Mouse (Mus musculus): ENCODE data around the gene Grin3b. TPM values are rescaled to one million over a fixed set of nuclear protein-coding genes. Genes with fewer than 3 reads are reported as not detected.

Grin3b gene
- 0.36 and 0.74 TPM in 2 replicates for total RNA-seq (2012; rRNA removed)

DNA sequence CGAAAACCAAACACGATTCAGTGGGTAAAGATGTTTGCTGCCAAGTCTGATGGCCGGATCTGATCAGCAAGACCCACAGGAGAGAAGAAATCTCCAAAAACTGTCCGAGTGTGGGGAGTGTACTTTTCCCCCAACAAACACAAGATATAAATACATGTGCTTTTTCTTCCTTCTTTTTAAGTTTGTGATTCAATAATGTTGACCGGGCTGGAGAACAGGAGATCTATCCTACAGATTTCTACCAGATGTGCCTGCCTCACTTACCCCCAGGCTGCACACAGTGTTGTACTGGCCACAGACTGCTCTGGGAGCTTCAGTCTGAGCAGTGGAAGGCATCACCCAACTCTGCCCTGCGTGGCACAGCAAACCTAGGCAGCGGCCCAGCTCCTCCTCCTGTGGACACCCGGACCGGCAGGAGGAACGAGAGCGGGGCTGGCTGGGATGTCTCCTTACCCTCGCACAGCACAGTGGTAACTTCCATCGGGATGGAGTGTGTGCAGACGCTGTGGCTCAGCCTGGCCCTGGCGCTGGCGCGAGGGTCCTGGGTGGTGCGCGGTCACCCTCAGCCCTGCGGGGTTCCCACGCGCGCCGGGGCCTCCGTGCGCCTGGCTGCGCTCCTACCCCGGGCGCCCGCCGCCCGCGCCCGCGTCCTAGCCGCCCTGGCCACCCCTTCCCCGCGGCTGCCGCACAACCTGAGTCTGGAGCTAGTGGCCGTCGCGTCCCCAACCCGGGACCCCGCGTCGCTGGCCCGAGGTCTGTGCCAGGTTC lies at the start of gene Grin3b:
TSS of gene Grin3b (plus strand) at position 301 of the 768 bp plus-strand sequence.
- DNase-seq (ENCODE audit: low read depth, low spot score) = no peak
- TF ChIP-seq ZC3H11A (IDR thresholded peaks at IDR 0.05; ENCODE audit: borderline replicate concordance, low read depth, low read length) (no peak), MAFK (IDR thresholded peaks at IDR 0.05; ENCODE audit: insufficient read depth, low read depth, low read length) (no peak), HCFC1 (IDR thresholded peaks at IDR 0.05; ENCODE audit: borderline replicate concordance, insufficient read depth, low read length) (no peak), CHD2 (IDR thresholded peaks at IDR 0.05; ENCODE audit: low read depth, low read length) (no peak), ZNF384 (IDR thresholded peaks at IDR 0.05; ENCODE audit: low read depth, low read length) (no peak)
- Histone ChIP-seq H3K4me1 (ENCODE audit: control insufficient read depth in 2 of 2, insufficient read depth in 2 of 2, low read length in 2 of 2, poor library complexity in 1 of 2) (peaks cover 0 to 8% of the 10 kb centered on the region in 2 experiments; a peak in 1 of 4 replicates), H3K9ac (ENCODE audit: insufficient read depth, low read depth, low read length, poor library complexity, severe bottlenecking) (peak within 1 kb of the TSS; percentile 71), H3K36me3 (ENCODE audit: control insufficient read depth, insufficient read depth, low read length, poor library complexity, severe bottlenecking) (peaks cover 32% of the 10 kb centered on the region), H3K27ac (ENCODE audit: insufficient read depth, low read depth, low read length, poor library complexity, severe bottlenecking) (no peak within 1 kb of the TSS), H3K9me3 (ENCODE audit: control insufficient read depth, insufficient read depth, low read depth, low read length) (no peaks in the 10 kb centered on the region), H3K4me3 (ENCODE audit: insufficient read depth in 1 of 2, low read depth in 1 of 2, low read length in 2 of 2, poor library complexity in 1 of 2, severe bottlenecking in 1 of 2) (peak within 1 kb of the TSS; percentile 65 to 72)
- in situ Hi-C loops (cut with MboI; ENCODE audit: low sequenced_read_pairs in 2 of 2, unreplicated experiment in 2 of 2) = no loop called here

DNA sequence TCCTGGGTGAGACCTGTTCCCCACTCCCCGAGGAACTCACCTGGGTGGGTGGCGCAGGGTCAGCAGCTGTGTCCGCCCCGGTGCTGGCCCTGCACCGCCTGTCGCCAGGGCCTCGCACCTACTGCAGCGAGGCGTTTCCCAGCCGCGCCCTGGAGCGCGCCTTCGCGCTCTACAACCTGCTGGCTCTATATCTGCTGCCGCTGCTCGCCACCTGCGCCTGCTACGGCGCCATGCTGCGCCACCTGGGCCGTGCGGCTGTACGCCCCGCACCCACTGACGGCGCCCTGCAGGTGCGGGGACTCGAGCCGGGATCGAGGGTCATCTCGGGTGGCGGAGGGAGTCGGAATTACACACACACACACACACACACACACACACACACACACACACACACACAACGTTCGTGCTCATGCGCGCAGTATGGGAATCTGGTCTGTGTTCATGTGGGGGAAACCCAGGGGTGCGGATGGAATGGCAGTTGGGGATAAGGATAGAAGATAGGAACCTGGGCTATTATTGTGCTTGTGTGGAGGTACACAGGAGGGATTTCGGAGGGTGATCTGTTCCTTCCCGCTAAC lies 49.5 kb upstream of the Grin3b start, which contains the start of gene R3hdm4:
TSS of gene R3hdm4 (minus strand) at position 251 of the 578 bp plus-strand sequence.
- Histone ChIP-seq H3K9me3 (ENCODE audit: control insufficient read depth, insufficient read depth, low read depth, low read length) (no peaks in the 10 kb centered on the region), H3K4me1 (ENCODE audit: control insufficient read depth in 2 of 2, insufficient read depth in 2 of 2, low read length in 2 of 2, poor library complexity in 1 of 2) (peaks cover 3 to 20% of the 10 kb centered on the region in 2 experiments; a peak in 2 of 4 replicates), H3K27ac (ENCODE audit: insufficient read depth, low read depth, low read length, poor library complexity, severe bottlenecking) (no peak within 1 kb of the TSS), H3K9ac (ENCODE audit: insufficient read depth, low read depth, low read length, poor library complexity, severe bottlenecking) (peak within 1 kb of the TSS; percentile 45), H3K4me3 (ENCODE audit: insufficient read depth in 1 of 2, low read depth in 1 of 2, low read length in 2 of 2, poor library complexity in 1 of 2, severe bottlenecking in 1 of 2) (peak within 1 kb of the TSS; percentile 25 to 56), H3K36me3 (ENCODE audit: control insufficient read depth, insufficient read depth, low read length, poor library complexity, severe bottlenecking) (no peaks in the 10 kb centered on the region)
- TF ChIP-seq ZNF384 (IDR thresholded peaks at IDR 0.05; ENCODE audit: low read depth, low read length) = no peak
- TF ChIP-seq HCFC1 (IDR thresholded peaks at IDR 0.05; ENCODE audit: borderline replicate concordance, insufficient read depth, low read length) = no peak
- TF ChIP-seq CHD2 (IDR thresholded peaks at IDR 0.05; ENCODE audit: low read depth, low read length) = no peak
- no peak for TF ChIP-seq ZC3H11A (IDR thresholded peaks at IDR 0.05; ENCODE audit: borderline replicate concordance, low read depth, low read length)
- TF ChIP-seq MAFK (IDR thresholded peaks at IDR 0.05; ENCODE audit: insufficient read depth, low read depth, low read length) = no peak
- in situ Hi-C loops (cut with MboI; ENCODE audit: low sequenced_read_pairs in 2 of 2, unreplicated experiment in 2 of 2) = no loop called here
- no peak for DNase-seq (ENCODE audit: low read depth, low spot score)

DNA sequence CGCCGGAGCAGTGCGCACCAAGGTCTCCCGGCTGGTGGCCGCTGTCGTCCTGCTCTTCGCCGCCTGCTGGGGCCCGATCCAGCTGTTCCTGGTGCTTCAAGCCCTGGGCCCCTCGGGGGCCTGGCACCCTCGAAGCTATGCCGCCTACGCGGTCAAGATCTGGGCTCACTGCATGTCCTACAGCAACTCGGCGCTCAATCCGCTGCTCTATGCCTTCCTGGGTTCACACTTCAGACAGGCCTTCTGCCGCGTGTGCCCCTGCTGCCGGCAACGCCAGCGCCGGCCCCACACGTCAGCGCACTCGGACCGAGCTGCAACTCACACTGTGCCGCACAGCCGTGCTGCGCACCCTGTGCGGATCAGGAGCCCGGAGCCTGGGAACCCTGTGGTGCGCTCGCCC lies 48.9 kb upstream of the Grin3b start:
- TF ChIP-seq CHD2 (IDR thresholded peaks at IDR 0.05; ENCODE audit: low read depth, low read length) = no peak
- no peak for TF ChIP-seq HCFC1 (IDR thresholded peaks at IDR 0.05; ENCODE audit: borderline replicate concordance, insufficient read depth, low read length)
- no peak for TF ChIP-seq ZC3H11A (IDR thresholded peaks at IDR 0.05; ENCODE audit: borderline replicate concordance, low read depth, low read length)
- TF ChIP-seq ZNF384 (IDR thresholded peaks at IDR 0.05; ENCODE audit: low read depth, low read length) = no peak
- no peak for TF ChIP-seq MAFK (IDR thresholded peaks at IDR 0.05; ENCODE audit: insufficient read depth, low read depth, low read length)
- peaks cover 3 to 20% of the 10 kb centered on the region in 2 experiments; a peak in 2 of 4 replicates for H3K4me1 ChIP-seq (ENCODE audit: control insufficient read depth in 2 of 2, insufficient read depth in 2 of 2, low read length in 2 of 2, poor library complexity in 1 of 2)
- in situ Hi-C loops (cut with MboI; ENCODE audit: low sequenced_read_pairs in 2 of 2, unreplicated experiment in 2 of 2) = no loop called here

DNA sequence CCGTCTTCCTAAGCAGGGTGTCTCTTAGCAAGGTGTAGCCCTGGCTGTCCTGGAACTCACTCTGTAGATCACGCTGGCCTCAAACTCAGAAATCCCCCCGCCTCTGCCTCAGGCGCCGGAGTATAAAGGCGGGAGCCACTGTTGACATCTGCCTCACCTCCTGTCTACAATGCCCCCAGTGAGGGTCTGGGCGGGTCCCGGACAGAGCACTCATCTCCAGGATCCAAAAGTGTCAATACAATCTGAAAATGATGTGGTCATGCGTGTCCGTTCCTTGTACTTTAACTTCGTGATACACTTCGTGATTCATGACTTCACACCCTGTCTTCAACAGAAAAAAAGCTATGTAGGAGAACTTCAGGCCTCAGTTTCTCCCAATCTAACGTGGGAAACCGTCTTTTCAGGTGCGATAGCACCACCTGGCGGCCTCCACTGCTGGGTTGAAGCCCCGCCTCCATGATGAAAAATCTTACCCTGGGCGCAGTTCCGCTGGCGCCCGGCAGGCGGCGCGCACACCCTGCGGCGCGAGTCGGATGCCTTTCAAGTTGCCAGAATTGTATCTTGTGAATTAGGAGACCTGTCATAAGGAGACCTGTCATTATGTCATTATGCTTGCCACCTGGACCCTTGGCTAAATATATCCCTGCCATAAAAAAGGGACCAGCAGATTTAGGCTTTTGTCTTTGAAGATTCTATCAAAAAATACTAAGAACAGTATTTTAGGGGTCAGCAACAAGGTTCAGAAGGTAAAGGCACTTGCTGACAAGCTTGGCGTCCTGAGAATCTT lies 45.3 kb upstream of the Grin3b start:
- Histone ChIP-seq H3K4me3 (ENCODE audit: insufficient read depth in 1 of 2, low read depth in 1 of 2, low read length in 2 of 2, poor library complexity in 1 of 2, severe bottlenecking in 1 of 2) (no peak overlapping the region), H3K9me3 (ENCODE audit: control insufficient read depth, insufficient read depth, low read depth, low read length) (no peaks in the 10 kb centered on the region), H3K27ac (ENCODE audit: insufficient read depth, low read depth, low read length, poor library complexity, severe bottlenecking) (no peak overlapping the region), H3K36me3 (ENCODE audit: control insufficient read depth, insufficient read depth, low read length, poor library complexity, severe bottlenecking) (no peaks in the 10 kb centered on the region), H3K9ac (ENCODE audit: insufficient read depth, low read depth, low read length, poor library complexity, severe bottlenecking) (no peak overlapping the region), H3K4me1 (ENCODE audit: control insufficient read depth in 2 of 2, insufficient read depth in 2 of 2, low read length in 2 of 2, poor library complexity in 1 of 2) (peaks cover 3 to 16% of the 10 kb centered on the region in 2 experiments; a peak in 2 of 4 replicates)
- in situ Hi-C loops (cut with MboI; ENCODE audit: low sequenced_read_pairs in 2 of 2, unreplicated experiment in 2 of 2) = no loop called here
- TF ChIP-seq HCFC1 (IDR thresholded peaks at IDR 0.05; ENCODE audit: borderline replicate concordance, insufficient read depth, low read length) = peak; percentile 69; the same call in 1 of the 2 replicates
- no peak for TF ChIP-seq CHD2 (IDR thresholded peaks at IDR 0.05; ENCODE audit: low read depth, low read length)
- TF ChIP-seq ZNF384 (IDR thresholded peaks at IDR 0.05; ENCODE audit: low read depth, low read length) = no peak
- TF ChIP-seq ZC3H11A (IDR thresholded peaks at IDR 0.05; ENCODE audit: borderline replicate concordance, low read depth, low read length) = peak; percentile 96
- DNase-seq (ENCODE audit: low read depth, low spot score) = peak; percentile 78

More for the DNA sequence above, 48.9 kb upstream of the Grin3b start:
- Histone ChIP-seq H3K27ac (ENCODE audit: insufficient read depth, low read depth, low read length, poor library complexity, severe bottlenecking) (no peak overlapping the region), H3K9ac (ENCODE audit: insufficient read depth, low read depth, low read length, poor library complexity, severe bottlenecking) (peak overlapping the region; percentile 45), H3K9me3 (ENCODE audit: control insufficient read depth, insufficient read depth, low read depth, low read length) (no peaks in the 10 kb centered on the region), H3K36me3 (ENCODE audit: control insufficient read depth, insufficient read depth, low read length, poor library complexity, severe bottlenecking) (no peaks in the 10 kb centered on the region), H3K4me3 (ENCODE audit: insufficient read depth in 1 of 2, low read depth in 1 of 2, low read length in 2 of 2, poor library complexity in 1 of 2, severe bottlenecking in 1 of 2) (peak overlapping the region; percentile 25 to 56; a peak in 3 of 4 replicates)
- DNase-seq (ENCODE audit: low read depth, low spot score) = no peak
